In genomic region chr15:85690875-85691274, GRCm38 (mm10) we compare ENCODE assay signal across 13 mouse cellular contexts.
"Had no signal": no experiment of that assay in that cellular context is flagged by ENCODE, and none has a peak within 500 bp of the region (broad histone marks: within the 10 kb centered on the region; RNA-seq: fewer than 3 reads in every experiment).

No protein-coding gene starts in this region.

- DNase-seq: kidney, adult 8-10 months; kidney, postnatal 36 days; lung, embryonic 14.5 days; lung, postnatal 10 days; right cerebral cortex, adult 18-20 months; thymus, postnatal 4 days had no signal

- H3K4me1 ChIP-seq: liver, embryonic 12.5 days had no signal

- H3K36me3 ChIP-seq: liver, embryonic 12.5 days; midbrain, embryonic 10.5 days had no signal

- H3K27me3 ChIP-seq: limb, embryonic 15.5 days; midbrain, embryonic 15.5 days; neural tube, embryonic 13.5 days had no signal

- H3K4me3 ChIP-seq: limb, embryonic 15.5 days; liver, embryonic 12.5 days; midbrain, embryonic 10.5 days; midbrain, embryonic 15.5 days; neural tube, embryonic 13.5 days had no signal

- H3K4me2 ChIP-seq: limb, embryonic 15.5 days; liver, embryonic 12.5 days; lung, embryonic 14.5 days; midbrain, embryonic 15.5 days; neural tube, embryonic 13.5 days had no signal

- H3K27ac ChIP-seq: kidney, postnatal 0 days; limb, embryonic 15.5 days; liver, embryonic 12.5 days; midbrain, embryonic 10.5 days; midbrain, embryonic 15.5 days; stomach, postnatal 0 days had no signal
